Mouse (Mus musculus) heart, adult 18-20 months (tissue): ENCODE data around the gene Srr. TPM values are rescaled to one million over a fixed set of nuclear protein-coding genes. Genes with fewer than 3 reads are reported as not detected.

Experiments used
- DNase-seq, 2 experiments: peaks; one replicate each; pipeline ENCODE4 v3.0.0; 2021 to 2022; ENCODE audit warnings: mixed read lengths in 1 of 2
- microRNA-seq, 2 experiments: library from miRNA; unstranded; fragments of <30 nt; microRNA quantifications; one replicate each; pipeline ENCODE4 v1.2.0; 2022
- total RNA-seq, 2 experiments: library from RNA; stranded (reverse); gene quantifications; 2 replicates each; pipeline ENCODE4 v1.2.3; 2021

Gene Srr
- total RNA-seq, 2 experiments from 2014 or later: 25.5 to 26.8 TPM

DNA sequence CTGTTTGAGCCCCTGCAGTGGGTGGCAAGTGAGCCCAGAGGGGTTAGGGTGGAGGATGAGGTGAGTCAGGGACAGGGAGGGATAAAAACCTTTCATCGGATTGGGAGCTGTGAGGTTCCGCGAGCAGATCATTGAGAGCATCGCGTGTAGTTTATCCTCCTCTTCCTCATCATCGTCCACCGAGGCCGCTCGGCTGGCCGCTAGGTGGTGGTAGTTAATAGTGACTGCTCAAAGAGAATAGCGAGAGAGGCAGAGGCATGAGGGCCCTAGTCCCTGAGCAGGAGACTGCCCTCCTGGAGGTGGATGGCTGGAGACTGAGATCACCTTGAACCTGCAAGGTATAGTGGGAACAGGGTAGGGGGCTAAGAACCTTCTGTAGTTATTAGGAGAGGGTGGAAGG lies 62.3 kb downstream of the Srr start:
- DNase-seq: peak in 1 of 2 experiments; percentile 49

DNA sequence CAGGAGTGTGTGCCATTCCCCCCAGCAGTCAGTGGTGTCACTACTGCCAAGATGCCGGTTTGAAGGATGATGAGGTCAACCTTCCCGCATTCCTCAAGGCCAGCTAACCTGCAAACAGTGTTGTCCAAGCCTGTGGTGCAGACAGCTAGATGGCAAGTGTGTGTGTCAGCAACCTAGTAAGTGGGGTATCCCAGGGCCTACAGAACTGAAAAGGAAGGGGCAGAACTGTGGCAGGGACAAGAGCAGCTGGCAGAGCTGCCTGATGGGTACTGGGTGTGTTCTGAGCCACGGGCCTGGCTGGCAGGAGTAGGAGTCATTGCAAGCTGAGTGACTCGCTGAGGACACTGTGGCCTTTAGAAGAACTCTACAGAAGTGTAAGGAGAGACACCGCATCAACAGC lies 63.6 kb downstream of the Srr start:
- DNase-seq: no peak

DNA sequence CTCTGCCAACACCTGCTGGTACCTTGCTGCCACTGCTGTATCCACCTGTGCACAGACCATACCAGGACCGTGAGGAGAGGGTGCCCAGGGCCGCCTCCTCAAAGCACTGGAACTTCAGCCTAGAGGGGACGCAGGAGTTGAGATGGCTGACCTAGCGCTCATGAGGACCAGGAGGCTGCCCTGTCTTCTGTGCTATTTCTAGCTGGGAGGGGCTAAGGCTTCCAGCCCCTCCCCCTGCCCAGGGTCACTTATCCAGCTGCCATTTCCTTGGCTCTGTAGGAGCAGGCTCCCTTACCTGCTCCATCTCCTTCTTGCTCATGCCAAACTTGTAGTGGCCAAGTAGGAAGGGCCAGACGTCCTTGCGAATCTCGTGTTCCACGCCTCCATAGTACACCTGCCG lies 68.0 kb downstream of the Srr start:
- no peak for DNase-seq

Small RNA genes within 50 kb of the gene (microRNA-seq; reads per million reads assigned to microRNA genes)
- 0.38 to 1.6 reads per million in 2 experiments for gene Mir6926

Other genes with a start within 250 kb of the Srr start
- gene Pafah1b1, start 201.3 kb downstream of the Srr start, total RNA-seq: 100 to 1,000 TPM; 195 to 223 TPM
- gene Mettl16, start 155.1 kb downstream of the Srr start, total RNA-seq: 10 to 100 TPM; 16.4 to 17.3 TPM
- 1 to 10 TPM; 5.8 to 6.3 TPM for gene Mnt, start 95.0 kb downstream of the Srr start, total RNA-seq
- 1 to 10 TPM; 5.3 to 5.7 TPM for gene Sgsm2, start 28.9 kb downstream of the Srr start, total RNA-seq
- 10 to 100 TPM; 18.4 to 20.4 TPM for gene Tsr1, start 27.9 kb downstream of the Srr start, total RNA-seq
- gene Smg6, start 125 bp downstream of the Srr start, total RNA-seq: 10 to 100 TPM; 17.1 to 20.5 TPM
- 10 to 100 TPM in 1 of 2 experiments, 1 to 10 TPM in 1; 6.6 to 11.5 TPM for gene Hic1, start 243.6 kb upstream of the Srr start, total RNA-seq